Mouse (Mus musculus): ENCODE measurements around the gene Armt1.

Gene Armt1

GRCm38 (mm10) chr10:4435416-4435815 lies 3.1 kb downstream of the Armt1 start:
- DNase-seq, result no peak

- no peak for DNase-seq
Measured at GRCm38 (mm10) chr10:4456409-4456808, 24.1 kb downstream of the Armt1 start.

- no peak for DNase-seq
Measured at GRCm38 (mm10) chr10:4460201-4460600, 27.9 kb downstream of the Armt1 start.

- no peak for DNase-seq
Measured at GRCm38 (mm10) chr10:4465799-4466198, 33.5 kb downstream of the Armt1 start.

- DNase-seq, result no peak
Measured at GRCm38 (mm10) chr10:4469406-4469805, 37.1 kb downstream of the Armt1 start.

- no peak for DNase-seq
Measured at GRCm38 (mm10) chr10:4473591-4473993, 41.3 kb downstream of the Armt1 start.

GRCm38 (mm10) chr10:4475431-4475830 lies 43.2 kb downstream of the Armt1 start:
- no peak for DNase-seq

GRCm38 (mm10) chr10:4476604-4477003 lies 44.3 kb downstream of the Armt1 start:
- no peak for DNase-seq

- no peak for DNase-seq
Measured at GRCm38 (mm10) chr10:4480929-4481328, 48.7 kb downstream of the Armt1 start.

GRCm38 (mm10) chr10:4481695-4482094 lies 49.4 kb downstream of the Armt1 start:
- DNase-seq, result no peak

GRCm38 (mm10) chr10:4482355-4482754 lies 50.1 kb downstream of the Armt1 start, which contains the start of gene Ccdc170:
Ccdc170 (plus strand) TSS chr10:4482502.
- DNase-seq, result no peak

- no peak for DNase-seq
Measured at GRCm38 (mm10) chr10:4483848-4484247, 51.6 kb downstream of the Armt1 start.

GRCm38 (mm10) chr10:4484986-4485385 lies 52.7 kb downstream of the Armt1 start:
- DNase-seq, result no peak

GRCm38 (mm10) chr10:4489865-4490264 lies 57.6 kb downstream of the Armt1 start:
- DNase-seq, result no peak

- DNase-seq, result no peak
Measured at GRCm38 (mm10) chr10:4491281-4491680, 59.0 kb downstream of the Armt1 start.

GRCm38 (mm10) chr10:4492045-4492444 lies 59.8 kb downstream of the Armt1 start:
- DNase-seq, result no peak

- no peak for DNase-seq
Measured at GRCm38 (mm10) chr10:4492909-4493308, 60.6 kb downstream of the Armt1 start.

GRCm38 (mm10) chr10:4503251-4503650 lies 71.0 kb downstream of the Armt1 start:
- no peak for DNase-seq

Data from kidney, adult 11 months (tissue).